Mouse (Mus musculus) bone marrow, adult 2 months (tissue): ENCODE data around the gene Hnf4a. TPM values are rescaled to one million over a fixed set of nuclear protein-coding genes. Genes with fewer than 3 reads are reported as not detected.
"Not testable (repeated sequence)": the region's sequence is repeated elsewhere in the genome, so short reads cannot be mapped to it uniquely, and the experiment has no call there.

Experiments used
- H3K27ac ChIP-seq: fragments of 200-500 bp; 2 replicates; pipeline ENCODE4 v1.5.1; 2012; ENCODE audit warnings: low read depth, mild to moderate bottlenecking, control low read depth, inconsistent platforms, low read length; ENCODE audit not compliant: control insufficient read depth, poor library complexity, insufficient read depth
- H3K4me1 ChIP-seq: fragments of 200-500 bp; 2 replicates; pipeline ENCODE4 v1.6.1; 2011; ENCODE audit warnings: low read length; ENCODE audit not compliant: control insufficient read depth, insufficient read depth
- H3K4me3 ChIP-seq: fragments of 200-500 bp; replicated peaks from 2 replicates; pipeline ENCODE3; 2011; ENCODE audit warnings: mild to moderate bottlenecking, low read depth, low read length, control low read depth; ENCODE audit not compliant: control insufficient read depth
- CTCF ChIP-seq: fragments of 200-500 bp; IDR thresholded peaks from 2 replicates; pipeline ENCODE4 v1.5.1; 2011; ENCODE audit warnings: low read length, control low read depth; ENCODE audit not compliant: control insufficient read depth, insufficient read depth
- POLR2A ChIP-seq: fragments of 200-500 bp; IDR thresholded peaks from 2 replicates; pipeline ENCODE4 v1.6.1; 2011; ENCODE audit warnings: low read depth, mild to moderate bottlenecking, control low read depth, low read length, borderline replicate concordance; ENCODE audit not compliant: control insufficient read depth
- WGBS: fragments of 180-500 bp; shearing (Covaris S2); methylation state at CpG from one replicate; pipeline ENCODE4 v1.1.7; 2018; 5-methylcytosine and 5-hydroxymethylcytosine counted together
- polyA plus RNA-seq: library from polyadenylated mRNA; stranded (reverse); fragments of >200 nt; gene quantifications from 2 replicates; pipeline ENCODE4 v1.2.4, GENCODE M21; 2011; ENCODE audit warnings: low replicate concordance; ENCODE audit not compliant: missing spikeins, insufficient read depth, insufficient read length

Gene Hnf4a
- polyA plus RNA-seq: 1.1 and 3.0 TPM in 2 replicates

- Histone ChIP-seq H3K27ac (no peak within 1 kb of the TSS), H3K4me1 (no peaks in the 10 kb centered on the region; the same call in 1 of the 2 replicates), H3K4me3 (no peak within 1 kb of the TSS)
- 80% methylated on average over 10 of the region's 10 CpGs for WGBS
- TF ChIP-seq POLR2A (no peak), CTCF (no peak)
Measured at GRCm38 (mm10) chr2:163506300-163507004, at the start of gene Hnf4a. Gene Hnf4a (plus strand): TSS chr2:163506808.

DNA sequence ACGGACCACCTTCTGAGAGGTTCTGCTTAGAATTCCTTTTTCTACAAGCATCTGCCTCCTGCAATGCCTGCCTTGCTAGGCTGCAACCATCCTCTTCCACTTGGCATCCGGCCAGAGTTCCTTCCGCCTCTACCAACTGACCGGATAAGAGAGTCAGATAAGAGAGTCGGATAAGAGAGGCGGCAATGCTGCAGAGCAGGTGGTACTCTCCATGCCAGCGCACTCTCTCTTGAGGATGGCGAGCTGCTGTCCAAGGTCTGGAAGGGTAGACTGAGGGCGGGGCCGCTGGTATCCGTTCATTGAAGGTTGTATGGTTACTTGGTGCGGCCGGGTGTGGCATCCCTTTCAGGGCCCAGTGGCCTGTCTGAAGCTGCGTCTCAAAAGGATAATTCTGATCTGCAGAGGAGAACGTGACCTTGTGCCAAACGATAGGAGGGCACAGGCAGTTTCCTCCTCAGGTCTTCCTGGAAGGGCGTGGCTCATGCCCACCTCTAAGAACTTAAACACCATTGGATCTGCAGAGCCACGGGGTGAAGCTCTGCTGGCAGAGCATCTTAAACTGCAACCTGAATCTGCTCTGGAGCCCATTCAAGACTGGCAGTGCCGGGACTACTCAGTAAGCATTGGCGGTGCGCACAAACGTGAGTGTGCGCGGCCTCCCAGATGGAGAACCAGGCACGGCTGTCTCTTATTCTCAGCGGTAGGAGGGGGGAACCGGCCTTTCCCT is 47.9 kb upstream of the Hnf4a start:
- no peaks in the 10 kb centered on the region for H3K4me1 ChIP-seq
- 36% methylated on average over 27 of the region's 27 CpGs for WGBS
- no peak overlapping the region for H3K4me3 ChIP-seq
- H3K27ac ChIP-seq: no peak overlapping the region
- TF ChIP-seq POLR2A (no peak), CTCF (no peak)

DNA sequence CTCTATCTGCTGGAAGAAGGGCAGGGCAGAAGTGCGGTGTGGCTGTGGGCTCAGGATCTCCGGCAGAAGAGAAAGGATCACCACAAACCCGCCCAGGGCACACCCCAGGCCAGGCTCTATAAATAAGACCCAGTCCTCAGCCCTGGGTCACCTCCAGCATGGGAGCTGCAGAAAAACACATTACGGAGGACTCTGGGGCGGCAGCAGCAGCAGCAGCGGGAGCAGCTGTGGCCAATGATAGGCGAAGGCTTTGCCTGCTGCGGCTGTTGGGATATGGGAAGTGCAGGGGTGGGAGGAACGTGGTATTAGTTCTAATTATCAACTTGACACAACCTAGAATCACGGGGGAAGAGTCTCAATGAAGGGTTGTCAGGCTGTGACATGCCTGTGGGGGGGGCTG is 47.2 kb upstream of the Hnf4a start:
- WGBS: 35% methylated on average over 10 of the region's 10 CpGs

GRCm38 (mm10) chr2:163460622-163461021 is 46.0 kb upstream of the Hnf4a start:
- 83% methylated on average over 8 of the region's 8 CpGs for WGBS
- TF ChIP-seq POLR2A (no peak), CTCF (no peak)
- H3K4me1 ChIP-seq: no peaks in the 10 kb centered on the region
- no peak overlapping the region for H3K4me3 ChIP-seq
- H3K27ac ChIP-seq: no peak overlapping the region

More for the DNA sequence above, 47.2 kb upstream of the Hnf4a start:
- Histone ChIP-seq H3K27ac (no peak overlapping the region), H3K4me3 (no peak overlapping the region), H3K4me1 (no peaks in the 10 kb centered on the region)
- no peak for TF ChIP-seq POLR2A
- no peak for TF ChIP-seq CTCF

GRCm38 (mm10) chr2:163461307-163461706 is 45.3 kb upstream of the Hnf4a start:
- WGBS: 77% methylated on average over 9 of the region's 9 CpGs
- not testable (repeated sequence) for H3K4me3 ChIP-seq, H3K4me1 ChIP-seq, H3K27ac ChIP-seq

- Histone ChIP-seq H3K4me3 (no peak overlapping the region), H3K4me1 (no peaks in the 10 kb centered on the region), H3K27ac (no peak overlapping the region)
- TF ChIP-seq POLR2A (no peak), CTCF (no peak)
- WGBS: 73% methylated on average over 5 of the region's 5 CpGs
Measured at GRCm38 (mm10) chr2:163462386-163462785, 44.2 kb upstream of the Hnf4a start.

DNA sequence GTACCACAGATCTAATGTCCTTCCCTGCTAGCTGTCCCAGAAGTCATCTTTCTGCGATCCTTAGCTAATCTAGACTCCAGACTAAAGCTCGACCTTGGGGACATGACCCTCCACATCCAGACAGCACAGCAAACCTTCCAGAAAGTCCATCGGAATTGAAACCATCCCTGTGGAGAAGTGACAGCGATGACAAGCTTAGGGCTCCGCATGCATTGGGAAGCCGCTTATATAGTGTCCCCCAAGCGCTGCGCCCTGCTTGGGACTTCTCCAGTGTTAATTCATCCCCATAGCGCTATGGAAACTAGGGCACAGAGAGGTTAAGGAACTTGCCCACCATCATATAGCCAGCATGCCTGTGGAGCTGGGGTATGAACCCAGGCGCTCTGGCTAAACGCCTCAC is 43.8 kb upstream of the Hnf4a start:
- TF ChIP-seq POLR2A (no peak), CTCF (no peak)
- no peaks in the 10 kb centered on the region for H3K4me1 ChIP-seq
- H3K4me3 ChIP-seq: no peak overlapping the region
- H3K27ac ChIP-seq: no peak overlapping the region
- WGBS: 76% methylated on average over 11 of the region's 11 CpGs

GRCm38 (mm10) chr2:163463251-163463769 is 43.3 kb upstream of the Hnf4a start:
- WGBS: 66% methylated on average over 10 of the region's 10 CpGs
- H3K4me3 ChIP-seq: no peak overlapping the region
- no peak overlapping the region for H3K27ac ChIP-seq
- no peak for TF ChIP-seq POLR2A
- no peak for TF ChIP-seq CTCF
- no peaks in the 10 kb centered on the region for H3K4me1 ChIP-seq
